Mouse (Mus musculus): ENCODE results near the gene Mmp15.
"Not testable (repeated sequence)": the region's sequence is repeated elsewhere in the genome, so short reads cannot be mapped to it uniquely, and the experiment has no call there.

The Mmp15 gene

DNA sequence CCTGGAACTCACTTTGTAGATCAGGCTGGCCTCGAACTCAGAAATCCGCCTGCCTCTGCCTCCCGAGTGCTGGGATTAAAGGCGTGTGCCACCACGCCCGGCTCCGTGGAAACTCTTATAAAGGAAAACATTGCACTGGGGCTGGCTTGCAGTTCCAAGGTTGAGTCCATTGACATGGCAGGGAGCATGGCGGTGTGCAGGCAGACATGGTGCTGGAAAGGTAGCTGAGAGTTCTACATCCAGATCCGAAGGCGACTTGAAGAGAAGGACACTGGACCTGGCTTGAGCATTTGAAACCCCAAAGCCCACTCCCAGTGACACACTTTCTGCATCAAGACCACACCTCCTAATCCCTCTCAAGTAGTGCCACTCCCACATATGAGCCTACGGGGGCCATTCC lies 26.9 kb downstream of the Mmp15 start:
- DNase-seq = not testable (repeated sequence)

DNA sequence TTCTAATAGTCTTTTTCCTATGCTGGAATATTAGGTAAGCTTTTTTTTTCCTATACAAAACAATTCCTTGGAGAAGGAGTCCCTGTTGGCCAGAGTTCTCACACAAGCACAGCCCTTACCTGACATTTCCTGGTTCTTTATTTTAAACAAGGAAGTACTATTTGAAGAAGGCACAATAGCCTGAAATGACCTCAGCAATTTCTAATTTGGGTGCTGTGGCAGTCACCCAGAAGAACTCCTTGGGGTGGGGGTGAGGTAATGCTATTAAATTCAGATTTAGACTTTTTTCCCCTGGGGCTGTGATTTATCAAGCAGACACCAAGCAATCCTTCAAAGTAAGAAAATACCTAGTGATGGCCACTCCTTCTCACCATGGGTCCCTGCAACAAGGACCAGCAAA lies 28.9 kb downstream of the Mmp15 start:
- DNase-seq = peak; percentile 11 to 12

- no peak for DNase-seq
These were observed 29.5 kb downstream of the Mmp15 start for GRCm38 (mm10) chr8:95381595-95381994.

DNA sequence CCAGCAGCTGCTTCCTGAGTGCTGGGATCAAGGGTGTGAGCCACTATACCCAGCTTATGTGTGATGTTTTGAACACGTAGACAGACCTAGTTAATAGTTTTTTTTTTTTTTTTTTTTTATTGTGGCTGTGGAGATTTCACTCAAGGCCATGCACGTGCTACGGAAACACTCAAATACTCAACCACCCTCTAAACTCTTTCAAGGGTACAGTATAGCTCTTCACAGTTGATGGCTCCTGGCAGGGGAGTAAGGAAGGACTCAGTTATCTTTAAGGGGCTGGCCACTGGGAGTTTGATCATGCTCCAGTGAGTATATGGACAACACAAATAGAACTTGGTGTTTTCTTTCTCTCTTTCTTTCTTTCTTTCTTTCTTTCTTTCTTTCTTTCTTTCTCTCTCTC lies 32.4 kb downstream of the Mmp15 start:
- DNase-seq = no peak

- no peak for DNase-seq
These were observed 34.0 kb downstream of the Mmp15 start for GRCm38 (mm10) chr8:95386037-95386436.

- DNase-seq = no peak
These were observed 35.2 kb downstream of the Mmp15 start for GRCm38 (mm10) chr8:95387221-95387620.

DNA sequence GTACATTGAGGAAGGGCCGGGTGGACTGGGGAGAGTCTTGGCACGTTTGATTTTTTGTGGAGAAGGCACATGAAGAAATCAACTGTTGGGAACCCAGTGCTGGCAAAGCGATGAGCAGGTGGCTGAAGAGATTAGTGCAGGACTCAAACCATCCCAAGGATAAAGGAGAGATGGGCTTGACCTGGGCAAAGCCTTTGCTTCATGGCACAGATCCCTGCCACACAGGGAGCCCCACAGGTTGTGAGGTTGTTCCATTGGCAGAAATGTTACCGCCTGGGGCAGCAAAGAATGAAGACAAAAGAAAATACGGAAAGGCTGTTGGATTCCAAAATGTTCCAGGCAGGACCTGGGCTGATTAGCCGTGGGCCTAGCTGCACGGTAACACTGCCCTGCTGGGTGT lies 35.9 kb downstream of the Mmp15 start:
- DNase-seq = no peak

DNA sequence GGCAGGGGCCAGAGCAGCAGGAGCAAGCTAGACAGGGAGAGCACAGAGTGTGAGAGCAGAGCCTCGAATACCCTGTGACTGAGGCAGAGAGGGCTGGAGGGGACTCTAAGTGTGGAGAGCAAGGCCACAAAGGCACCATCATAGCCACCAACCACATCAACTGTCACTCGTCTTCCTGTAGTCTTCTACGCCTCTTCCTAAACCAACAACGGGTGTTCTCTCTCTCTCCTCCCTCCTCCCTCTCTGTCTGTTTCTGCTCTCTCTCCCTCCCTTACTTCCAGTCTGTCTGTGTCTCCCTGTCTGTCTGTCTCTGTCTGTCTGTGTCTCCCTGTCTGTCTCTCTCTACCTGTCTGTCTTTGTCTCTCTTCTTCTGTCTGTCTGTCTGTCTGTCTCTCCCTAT lies 38.2 kb downstream of the Mmp15 start:
- no peak for DNase-seq

DNA sequence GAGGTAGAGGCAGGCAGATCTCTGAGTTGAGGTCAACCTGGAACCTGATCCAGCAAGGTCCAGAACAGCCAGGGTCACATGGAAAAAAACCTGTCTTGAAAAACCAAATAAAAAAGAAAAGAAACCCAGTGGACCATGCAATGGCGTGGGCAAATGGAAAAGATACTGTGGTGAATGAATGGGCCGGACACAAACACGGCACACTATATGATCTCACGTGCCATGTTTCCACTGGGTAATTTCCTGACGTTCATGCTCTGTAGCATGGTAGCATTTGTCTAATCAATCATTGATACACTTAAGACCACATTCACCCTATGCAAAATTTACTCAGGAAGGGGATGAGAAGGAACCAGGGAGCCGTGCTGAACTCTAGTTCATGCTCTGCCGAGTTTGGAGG lies 39.0 kb downstream of the Mmp15 start:
- no peak for DNase-seq

DNA sequence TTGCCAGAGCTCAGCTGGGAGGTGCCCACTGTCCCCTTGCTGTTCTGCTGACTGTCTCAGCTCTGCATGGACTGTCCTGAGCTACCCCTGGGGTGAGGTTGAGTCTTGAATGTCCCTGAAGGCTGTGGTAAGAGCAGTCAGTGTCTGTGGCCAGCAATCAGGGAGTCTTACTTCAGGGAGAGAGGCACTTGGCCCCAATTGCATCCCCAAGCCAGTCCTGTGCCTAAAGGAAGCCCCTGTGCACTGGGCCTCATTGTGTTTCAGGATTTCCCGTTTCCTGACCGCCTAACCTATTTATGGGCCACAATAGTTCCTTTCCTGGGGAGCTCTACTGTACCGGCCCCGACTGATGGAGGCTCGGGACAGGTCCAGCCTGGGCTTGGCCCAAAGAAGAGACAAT lies 40.5 kb downstream of the Mmp15 start:
- DNase-seq = peak; percentile 23 to 38

DNA sequence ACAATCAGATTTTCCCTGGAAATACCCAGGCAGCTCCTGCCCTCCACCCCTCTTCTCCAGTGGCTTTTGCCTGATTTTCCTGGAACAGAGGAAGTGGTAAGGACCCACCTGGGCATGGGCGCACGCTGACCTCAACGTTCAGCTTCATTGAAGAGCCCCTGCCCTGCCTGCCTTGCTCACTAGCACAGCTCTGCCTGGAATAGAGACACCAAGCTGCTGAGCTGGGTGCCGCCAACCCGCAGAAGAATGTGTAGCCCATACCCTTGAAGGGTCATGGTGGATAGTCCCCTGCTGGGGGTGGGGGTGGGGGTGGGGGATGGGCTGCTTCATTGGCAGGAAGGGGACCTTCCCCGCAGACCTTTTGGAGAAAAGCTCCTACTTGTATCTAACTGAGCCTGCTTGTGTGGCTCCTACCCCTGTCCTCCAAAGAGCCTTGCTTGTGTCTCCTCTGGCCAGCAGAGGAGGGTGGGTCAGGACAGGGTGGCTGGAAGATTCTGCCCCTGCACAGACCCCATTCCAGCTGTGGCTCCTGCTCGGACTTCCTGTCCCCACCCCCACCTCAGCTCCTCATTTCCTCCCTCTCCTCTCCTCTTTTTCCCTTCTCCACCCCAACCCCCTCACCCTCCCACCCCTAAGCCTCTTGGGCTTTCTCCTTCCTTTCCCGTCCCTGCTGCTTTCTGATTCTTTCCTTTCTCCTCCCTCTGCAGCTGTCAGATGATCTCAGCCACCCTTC lies 43.3 kb downstream of the Mmp15 start:
- DNase-seq = no peak

DNA sequence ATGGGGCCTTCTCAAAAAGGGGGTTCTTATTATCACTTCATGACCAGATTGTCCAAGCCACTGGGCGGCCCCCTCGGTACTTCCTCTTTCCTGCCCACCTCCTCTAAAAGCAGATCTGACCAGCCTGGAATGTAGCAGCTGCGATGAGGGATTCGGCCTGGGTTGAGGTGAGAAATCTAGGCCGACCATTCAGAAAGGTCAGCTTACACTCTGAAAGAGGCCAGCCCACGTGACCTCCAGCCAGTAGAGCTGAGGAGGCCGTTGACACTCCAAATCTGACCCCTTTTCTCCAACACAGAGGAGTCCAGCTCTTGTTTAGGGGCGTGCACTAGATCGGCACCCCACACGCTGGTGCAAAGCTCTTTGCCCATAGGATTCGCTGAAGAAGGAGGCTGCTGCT lies 44.7 kb downstream of the Mmp15 start:
- no peak for DNase-seq

DNA sequence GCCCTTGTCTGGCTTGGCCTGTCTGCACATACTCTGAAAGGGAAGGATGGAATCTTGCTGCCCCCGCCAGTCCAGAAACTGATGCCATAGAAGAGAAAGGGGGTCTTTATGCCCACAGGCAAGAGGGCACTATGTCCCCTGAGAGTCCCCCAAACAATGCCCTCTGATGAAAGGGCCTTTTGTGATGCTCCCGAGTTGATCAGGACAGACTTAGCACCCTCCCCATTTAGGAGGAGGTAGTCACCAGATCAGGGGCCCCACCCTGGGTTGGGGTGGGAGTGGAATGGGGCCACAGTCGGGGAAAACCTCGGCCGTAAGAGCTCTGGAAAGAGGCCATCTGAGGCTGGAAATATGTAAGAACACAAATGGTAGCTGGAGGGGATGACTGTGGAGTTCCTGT lies 45.1 kb downstream of the Mmp15 start:
- no peak for DNase-seq

DNA sequence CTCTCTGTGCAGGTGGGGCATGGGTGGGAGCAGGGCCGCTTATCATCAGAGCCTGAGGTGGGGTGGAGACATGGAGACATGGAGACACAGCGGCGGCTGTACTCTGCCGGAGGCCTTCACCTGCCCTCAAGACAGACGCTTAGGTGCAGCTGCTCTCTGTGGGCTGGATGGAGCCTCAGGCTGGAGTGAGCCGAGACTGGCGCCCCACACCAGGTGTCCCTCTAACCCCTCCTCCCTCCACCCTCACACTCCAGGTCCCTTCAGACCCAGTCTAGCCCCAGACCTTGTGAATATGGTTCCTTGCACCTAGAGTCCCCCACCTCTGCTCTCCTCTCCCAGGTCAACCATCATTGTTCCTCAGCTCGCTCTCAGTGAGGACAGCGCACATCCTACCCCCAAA lies 47.1 kb downstream of the Mmp15 start:
- DNase-seq = no peak

DNA sequence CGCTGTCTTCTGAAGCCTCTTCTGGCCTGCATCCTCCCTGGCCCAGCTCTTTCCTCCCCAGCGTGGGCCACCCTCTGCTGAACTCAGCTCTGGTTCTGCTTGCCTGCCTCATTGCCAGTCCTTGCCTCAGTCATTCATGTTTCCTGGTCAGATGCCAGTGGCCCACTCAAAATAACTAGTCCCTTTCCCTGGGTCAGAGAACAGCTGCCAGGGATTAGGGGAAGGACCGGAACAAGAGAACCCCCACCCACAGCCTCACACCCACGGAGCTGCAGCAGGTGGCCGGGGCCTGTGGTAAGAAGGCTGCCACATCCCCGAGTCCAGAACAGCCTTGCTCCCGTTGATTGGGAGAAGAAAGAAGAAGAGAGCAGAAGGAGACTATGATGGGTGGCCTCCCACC lies 49.0 kb downstream of the Mmp15 start:
- no peak for DNase-seq

- no peak for DNase-seq
These were observed 57.5 kb downstream of the Mmp15 start for GRCm38 (mm10) chr8:95409518-95409917.

DNA sequence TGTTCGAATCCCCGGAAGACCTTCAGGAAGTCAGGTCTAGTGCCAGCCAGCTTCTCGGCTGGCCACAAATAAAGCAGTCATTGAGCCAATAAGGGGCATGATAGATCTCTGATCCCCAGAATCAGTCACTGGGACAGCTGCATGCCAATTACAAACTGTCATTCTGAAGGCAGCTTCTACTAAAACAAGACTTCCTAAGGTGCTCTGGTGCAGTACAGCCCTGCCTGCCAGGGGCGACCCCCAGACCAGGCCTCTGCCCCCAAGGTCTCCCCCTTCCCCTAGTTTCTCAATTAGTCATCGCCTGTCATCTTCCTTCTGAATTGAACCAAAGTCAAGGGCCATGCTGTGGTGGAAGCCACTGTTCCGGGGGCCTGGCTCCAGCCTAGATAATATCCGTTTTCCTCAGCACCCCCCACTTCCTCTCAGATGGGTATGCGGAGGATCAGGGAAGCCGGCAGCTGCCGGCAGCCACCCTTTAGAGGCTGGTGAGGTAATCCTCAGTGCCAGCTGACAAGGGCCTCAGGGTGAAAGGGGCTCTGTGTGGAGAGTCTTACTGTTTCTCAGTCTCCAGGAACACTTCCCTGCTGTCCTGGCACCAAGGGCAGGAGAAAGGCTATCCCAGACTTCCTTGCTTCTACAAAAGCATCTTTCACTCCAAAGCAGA lies 59.4 kb downstream of the Mmp15 start:
- DNase-seq = peak in 1 of 2 experiments; percentile 30

- DNase-seq = no peak
These were observed 70.2 kb downstream of the Mmp15 start for GRCm38 (mm10) chr8:95422193-95422810.

All from kidney, adult 8-10 months (tissue).